Mouse (Mus musculus): ENCODE results near the gene Castor1.

Gene Castor1

DNA sequence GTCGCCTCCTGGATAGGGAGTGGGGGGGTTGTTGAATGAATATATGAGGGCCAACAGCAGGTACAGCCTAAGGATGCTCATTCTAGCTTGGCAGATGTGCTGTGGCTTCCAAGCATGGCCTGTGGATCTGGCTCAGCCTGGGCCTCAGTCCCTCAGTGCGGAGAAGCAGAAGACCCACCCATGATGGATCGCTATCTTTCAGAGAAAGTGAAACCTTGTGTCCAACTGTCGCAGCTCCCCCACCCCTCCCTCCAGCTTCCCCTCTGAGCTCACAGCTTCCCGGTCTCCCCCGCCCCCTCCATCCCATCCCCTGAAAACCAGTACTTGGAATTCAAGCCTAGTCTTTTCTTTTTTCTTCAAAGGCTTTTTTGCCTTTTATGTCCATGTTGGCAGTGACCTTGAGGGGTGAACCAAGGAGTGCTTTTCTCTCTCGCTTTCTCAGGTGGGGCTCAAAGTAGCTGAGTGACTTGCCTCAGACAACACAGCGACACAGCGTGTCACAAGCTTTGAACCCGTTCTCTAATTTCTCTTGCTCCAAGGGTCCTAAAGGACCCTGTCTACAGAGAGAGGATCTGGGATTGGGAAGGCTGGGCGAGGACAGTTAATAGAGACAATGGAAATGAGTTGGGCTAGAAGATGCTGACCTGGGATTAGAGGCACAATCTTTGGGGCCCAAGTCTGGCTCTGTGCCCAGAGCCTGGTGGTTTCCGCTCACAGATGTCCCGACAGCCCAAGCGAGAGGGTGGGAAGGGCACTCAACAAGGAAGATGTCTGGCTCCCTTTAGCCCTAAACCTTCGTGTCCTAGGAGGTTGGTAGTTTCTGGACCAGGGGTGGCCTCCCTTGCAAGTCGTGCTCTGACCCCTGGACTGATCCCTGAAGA, 17.9 kb downstream of the Castor1 start, which contains the start of gene Osm:
Osm (plus strand) TSS at position 756 of the 881 bp plus-strand sequence.
- peak in 1 of 2 experiments; percentile 62 for DNase-seq

- DNase-seq, result peak in 1 of 2 experiments; percentile 40
Measured at GRCm38 (mm10) chr11:4236546-4237067, 18.6 kb downstream of the Castor1 start.

- peak; percentile 64 to 66 for DNase-seq
Measured at GRCm38 (mm10) chr11:4237389-4237912, 19.4 kb downstream of the Castor1 start.

DNA sequence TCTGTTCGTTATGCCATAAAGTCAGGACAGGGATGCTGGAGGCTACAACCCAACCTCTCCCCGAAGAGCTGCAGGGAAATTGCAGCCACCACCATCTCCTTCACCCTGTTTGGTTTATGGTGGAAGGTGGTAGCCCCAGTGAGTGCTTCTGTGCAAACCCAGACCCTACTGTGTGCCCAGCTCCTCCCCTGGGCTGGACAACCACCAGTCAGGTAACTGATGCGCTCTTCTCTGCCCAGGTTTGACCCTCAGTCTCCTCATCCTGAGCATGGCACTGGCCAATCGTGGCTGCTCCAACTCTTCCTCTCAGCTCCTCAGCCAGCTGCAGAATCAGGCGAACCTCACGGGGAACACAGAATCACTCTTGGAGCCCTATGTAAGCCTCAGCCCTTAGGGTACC, 20.1 kb downstream of the Castor1 start:
- DNase-seq, result no peak

- DNase-seq, result no peak
Measured at GRCm38 (mm10) chr11:4239691-4240090, 21.7 kb downstream of the Castor1 start.

- DNase-seq, result no peak
Measured at GRCm38 (mm10) chr11:4240151-4240550, 22.1 kb downstream of the Castor1 start.

GRCm38 (mm10) chr11:4241180-4241579, 23.2 kb downstream of the Castor1 start:
- no peak for DNase-seq

DNA sequence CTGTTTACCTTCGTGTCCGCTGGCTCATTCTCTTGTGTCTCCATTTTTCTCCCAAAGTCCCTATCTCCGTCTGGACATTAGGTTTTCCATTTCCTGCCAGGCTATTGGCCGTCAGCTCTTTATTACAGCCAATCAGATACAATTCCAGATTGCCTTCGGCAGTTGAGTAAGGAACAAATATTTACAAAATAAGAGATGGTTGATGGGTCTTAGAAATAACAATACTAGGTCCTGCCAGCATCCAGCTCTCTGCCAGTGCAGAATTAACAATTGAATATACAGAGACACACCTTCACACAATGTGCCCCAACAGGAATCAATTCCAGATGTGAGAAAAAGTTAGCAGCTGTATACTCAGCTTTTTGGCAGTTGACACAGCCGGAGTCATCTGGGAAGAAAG, 28.1 kb downstream of the Castor1 start:
- DNase-seq, result no peak

DNA sequence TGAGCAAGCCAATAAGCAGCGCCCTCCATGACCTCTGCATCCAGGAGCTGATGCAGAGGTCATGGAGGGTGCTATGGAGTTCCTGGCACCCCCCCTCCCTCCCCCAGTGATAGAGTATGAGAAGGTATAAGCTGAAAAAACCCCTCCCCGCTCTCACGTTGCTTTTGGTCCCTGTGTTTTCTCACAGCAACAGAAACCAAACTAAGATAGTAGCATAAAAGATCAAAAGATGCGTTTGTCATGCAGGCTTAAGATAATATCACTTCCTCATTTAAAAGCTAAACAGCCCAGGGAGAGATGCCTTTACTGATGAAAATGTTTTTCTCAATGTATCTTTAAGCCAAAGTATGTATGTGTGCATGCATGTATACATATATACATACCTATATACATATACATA, 28.6 kb downstream of the Castor1 start:
- no peak for DNase-seq

DNA sequence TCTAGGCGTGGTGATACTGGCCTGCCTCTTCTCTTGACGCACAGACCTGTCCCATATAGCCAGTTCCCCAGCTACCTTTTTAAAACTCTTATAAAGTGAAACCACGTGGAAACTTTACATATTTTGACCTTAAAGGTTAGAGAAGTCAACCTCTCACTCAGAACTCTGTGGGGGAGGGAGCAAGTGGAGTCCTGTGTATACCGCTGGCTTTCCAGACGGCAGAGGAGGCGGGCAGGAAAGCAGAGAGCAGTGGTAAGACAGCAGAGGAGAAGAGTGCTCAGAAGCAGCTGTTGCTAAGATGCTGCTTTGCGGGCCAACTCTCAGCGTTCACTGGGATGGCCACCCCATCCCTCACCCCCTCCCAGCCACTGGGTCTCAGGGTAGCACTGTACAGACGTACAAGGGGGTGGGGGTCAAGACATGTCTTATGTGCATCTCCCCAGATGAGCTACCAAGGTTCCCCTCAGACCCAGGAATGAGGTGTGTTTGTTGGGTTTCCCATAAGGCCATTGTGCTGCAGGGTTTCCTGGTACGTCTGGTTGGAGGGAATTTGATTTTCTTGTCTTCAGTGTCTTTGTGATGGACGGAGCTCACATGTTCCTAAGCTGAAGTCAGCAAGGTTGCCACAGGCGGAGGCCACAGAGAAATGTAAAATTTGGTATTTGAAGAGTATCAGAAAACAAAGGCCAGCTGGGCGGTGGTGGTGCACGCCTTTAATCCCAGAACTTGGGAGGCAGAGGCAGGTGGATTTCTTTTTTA, 29.4 kb downstream of the Castor1 start:
- DNase-seq, result no peak

DNA sequence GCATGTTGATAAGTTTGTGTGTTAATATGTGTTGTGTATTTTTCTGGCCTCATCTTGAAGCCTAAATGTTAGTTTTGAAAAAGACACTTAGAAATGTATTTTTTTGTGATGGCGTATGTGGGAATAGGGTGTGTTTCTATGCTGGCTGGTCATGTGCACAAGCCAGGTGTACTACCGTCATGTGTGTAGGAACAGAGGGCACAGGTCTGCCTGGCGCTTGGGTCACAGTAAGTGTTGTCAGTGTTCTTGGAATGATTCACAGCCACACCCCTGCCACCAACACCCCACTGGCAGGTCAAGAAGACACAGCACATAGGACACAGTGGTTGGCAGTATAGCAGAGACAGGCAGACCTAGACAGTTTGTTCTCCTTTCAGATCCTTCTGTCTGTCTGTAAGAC, 31.1 kb downstream of the Castor1 start:
- DNase-seq, result no peak

DNA sequence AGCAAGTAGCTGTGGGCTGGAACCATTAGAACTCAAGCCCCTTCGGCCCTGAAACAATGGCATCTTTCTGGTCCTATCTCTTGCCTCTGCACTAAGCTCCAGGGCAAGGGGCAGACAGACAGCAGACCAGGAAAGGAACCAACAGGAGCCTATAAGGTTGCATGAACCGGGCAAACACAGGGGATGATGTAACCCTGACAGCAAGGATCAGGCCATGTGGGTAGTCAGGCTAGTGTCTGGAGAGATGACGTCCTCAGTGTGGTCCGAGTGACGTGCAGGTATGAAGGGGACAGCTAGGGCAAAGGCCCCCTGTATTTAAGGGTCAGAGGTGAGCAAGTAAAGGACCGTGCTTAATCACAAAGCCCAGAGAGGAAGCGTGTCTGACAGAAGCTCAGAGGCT, 32.3 kb downstream of the Castor1 start:
- peak in 1 of 2 experiments; percentile 1 for DNase-seq

GRCm38 (mm10) chr11:4251376-4251775, 33.4 kb downstream of the Castor1 start:
- DNase-seq, result no peak

DNA sequence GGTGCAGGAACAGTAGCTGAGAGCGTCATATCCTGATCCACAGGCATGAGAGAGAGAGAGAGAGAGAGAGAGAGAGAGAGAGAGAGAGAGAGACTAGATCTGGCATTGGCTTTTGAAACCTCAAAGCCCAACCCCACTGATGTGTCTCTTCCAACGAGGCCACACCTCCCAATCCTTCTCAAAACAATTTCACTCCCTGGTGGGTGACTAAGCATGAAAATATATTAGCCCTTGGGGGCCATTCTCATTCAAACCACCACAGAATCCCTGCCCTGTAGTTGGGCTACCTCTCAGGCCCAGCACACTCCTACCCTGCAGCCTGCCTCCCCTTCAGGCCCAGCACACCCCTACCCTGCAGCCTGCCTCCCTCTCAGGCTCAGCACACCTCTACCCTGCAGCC, 34.9 kb downstream of the Castor1 start:
- no peak for DNase-seq

DNA sequence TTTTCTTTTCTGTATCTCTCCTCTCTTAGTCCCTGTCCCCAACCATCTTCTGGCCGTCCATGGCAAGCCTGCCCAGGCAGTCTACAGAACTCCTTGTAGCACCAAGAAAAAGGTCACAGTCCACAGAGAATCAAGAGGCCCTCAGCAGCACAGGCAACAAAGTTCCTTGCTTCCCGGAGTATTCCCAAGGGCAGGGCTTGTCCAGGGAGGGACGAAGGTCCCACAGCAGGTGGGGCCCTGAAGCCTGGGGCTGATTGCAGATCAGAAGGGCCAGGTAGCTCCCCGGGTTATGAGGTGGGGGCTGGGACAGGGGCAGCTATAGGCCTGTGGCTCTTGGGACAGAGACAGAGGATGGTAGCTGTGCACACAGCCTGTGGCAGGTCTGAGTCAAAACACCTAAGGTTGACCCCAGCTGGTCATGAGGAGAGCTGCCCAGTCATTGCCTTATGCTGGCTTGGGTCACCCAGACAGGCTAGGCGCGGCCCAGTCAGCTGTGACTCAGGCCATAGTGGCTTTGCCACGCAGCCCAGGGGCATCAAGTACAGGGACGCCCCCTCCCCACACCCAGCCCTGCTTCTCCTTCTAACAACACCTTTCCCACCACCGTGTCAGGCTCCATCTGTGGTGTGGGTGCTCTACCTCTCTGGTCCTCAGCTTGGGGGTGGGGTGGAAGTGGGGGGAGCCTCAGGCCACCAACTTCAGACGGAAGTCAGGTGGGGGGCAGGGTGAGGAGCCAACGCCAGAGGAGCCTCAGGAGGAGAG, 39.0 kb downstream of the Castor1 start, which contains the start of gene Lif:
Lif (plus strand) TSS at position 712 of the 762 bp plus-strand sequence.
- no peak for DNase-seq

GRCm38 (mm10) chr11:4257756-4258155, 39.7 kb downstream of the Castor1 start:
- no peak for DNase-seq

DNA sequence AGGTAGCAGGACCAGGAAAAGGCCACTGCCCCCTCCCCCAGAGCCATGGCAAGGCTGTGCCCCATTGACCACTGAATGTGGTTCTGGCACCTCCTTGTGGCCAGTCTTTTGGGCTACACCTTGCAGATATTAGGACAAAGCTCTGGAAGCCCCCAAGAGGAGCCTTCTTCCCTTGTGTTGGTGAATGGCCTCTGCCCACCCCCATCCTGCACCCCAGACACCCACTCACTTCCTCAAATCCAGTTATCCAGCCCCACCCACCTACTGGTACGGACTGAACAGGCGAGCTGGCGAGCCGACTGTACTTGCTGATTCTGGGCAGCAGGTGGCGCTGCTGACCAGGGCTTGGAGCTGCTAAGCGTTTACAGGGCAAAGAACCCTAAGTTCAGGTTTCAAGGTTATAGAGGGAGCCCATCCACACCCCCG, 40.6 kb downstream of the Castor1 start:
- DNase-seq, result peak; percentile 74 to 84

DNA sequence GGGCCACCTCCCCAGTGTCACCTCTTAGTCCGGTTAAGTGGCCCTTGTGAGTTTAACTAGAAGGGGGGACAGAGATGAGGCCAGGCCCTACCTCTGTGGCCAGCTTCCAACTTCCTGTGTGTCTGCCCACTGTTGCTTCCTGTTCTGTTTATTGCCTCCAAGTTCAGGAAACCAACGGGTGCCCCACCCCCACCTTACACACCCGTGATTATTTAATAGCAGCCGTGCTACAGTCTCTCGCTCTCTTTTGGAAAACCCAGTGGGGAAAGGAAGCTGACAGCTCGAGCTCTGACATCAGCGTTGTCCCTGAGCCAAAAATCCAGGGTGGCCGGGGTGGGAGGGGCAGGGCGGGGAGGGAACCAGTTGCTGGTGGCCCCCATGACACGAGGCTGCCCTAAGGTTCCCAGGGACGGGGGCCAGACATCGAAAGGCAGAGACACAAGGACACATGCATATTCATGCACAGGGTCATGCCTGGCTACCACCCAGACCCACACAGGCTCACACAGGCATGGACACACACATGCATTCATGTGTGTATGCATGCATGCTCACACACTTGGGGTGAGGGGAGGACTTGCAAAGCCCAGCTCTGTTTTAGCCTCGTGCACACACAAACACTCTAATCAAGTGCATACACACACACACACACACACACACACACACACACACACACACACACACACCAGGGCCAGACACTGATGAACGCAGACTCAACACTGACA, 42.6 kb downstream of the Castor1 start:
- DNase-seq, result no peak

- peak in 1 of 2 experiments; percentile 57 for DNase-seq
Measured at GRCm38 (mm10) chr11:4261188-4261494, 43.1 kb downstream of the Castor1 start.

GRCm38 (mm10) chr11:4261969-4262368, 43.9 kb downstream of the Castor1 start:
- DNase-seq, result no peak

GRCm38 (mm10) chr11:4262847-4263246, 44.8 kb downstream of the Castor1 start:
- no peak for DNase-seq

GRCm38 (mm10) chr11:4263296-4263695, 45.3 kb downstream of the Castor1 start:
- no peak for DNase-seq

All from spleen, adult 18-20 months (tissue).